Mouse (Mus musculus): Measurements from ENCODE around the gene Pdhb. TPM values are rescaled to one million over a fixed set of nuclear protein-coding genes. Genes with fewer than 3 reads are reported as not detected.

The Pdhb gene
- polyA plus RNA-seq, 1 experiment: 193 TPM

DNA sequence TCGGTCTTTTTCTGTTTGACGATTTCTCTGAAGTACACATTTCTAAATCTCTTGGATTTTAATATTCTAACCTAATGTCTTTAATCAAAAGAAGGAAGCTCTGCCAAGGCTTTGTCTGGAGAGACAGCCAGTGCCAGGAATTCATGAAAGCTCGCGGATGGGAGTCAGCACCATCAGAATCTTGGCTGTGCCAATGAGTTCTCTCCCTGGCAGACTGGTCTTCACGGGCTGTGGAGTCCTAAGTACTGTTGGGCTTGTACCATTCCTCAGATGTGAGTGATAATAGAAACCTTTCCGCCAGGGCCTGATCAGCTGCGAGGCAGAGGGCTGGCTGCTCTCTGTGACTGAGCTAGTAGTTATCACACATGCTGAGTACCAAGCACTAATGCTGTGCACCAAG, 49.7 kb downstream of the Pdhb start:
- H3K4me3 ChIP-seq: no peak overlapping the region
- H3K4me2 ChIP-seq (ENCODE audit: low read depth): no peak overlapping the region
- no peaks in the 10 kb centered on the region for H3K36me3 ChIP-seq (ENCODE audit: control insufficient read depth, insufficient read depth)
- TF ChIP-seq POLR2AphosphoS2 (IDR thresholded peaks at IDR 0.05; ENCODE audit: insufficient read length, low read depth) (no peak), MAX (IDR thresholded peaks at IDR 0.05; ENCODE audit: low read depth) (no peak), USF1 (IDR thresholded peaks at IDR 0.05; ENCODE audit: low read depth) (no peak), MYOD1 (IDR thresholded peaks at IDR 0.05; ENCODE audit: control insufficient read depth in 1 of 3, insufficient read length in 2 of 3, low read depth in 2 of 3) (no peak), TCF3 (IDR thresholded peaks at IDR 0.05; ENCODE audit: insufficient read length, low read depth) (no peak), SRF (IDR thresholded peaks at IDR 0.05; ENCODE audit: control insufficient read depth, insufficient read length, low read depth) (no peak), E2F4 (IDR thresholded peaks at IDR 0.05; ENCODE audit: insufficient read depth) (no peak), CEBPB (IDR thresholded peaks at IDR 0.05; ENCODE audit: insufficient read depth, poor library complexity, severe bottlenecking) (no peak), TCF12 (IDR thresholded peaks at IDR 0.05; ENCODE audit: insufficient read depth, poor library complexity, severe bottlenecking) (no peak), POLR2A (IDR thresholded peaks at IDR 0.05; ENCODE audit: insufficient read length, low read depth) (no peak), MYOG (IDR thresholded peaks at IDR 0.05; ENCODE audit: control insufficient read depth in 1 of 3, insufficient read depth in 1 of 3, insufficient read length in 2 of 3, low read depth in 2 of 3) (no peak), REST (IDR thresholded peaks at IDR 0.05; ENCODE audit: insufficient read depth, insufficient read length) (no peak)
- no peak overlapping the region for H3ac ChIP-seq (ENCODE audit: control insufficient read depth, insufficient read length)
- no peaks in the 10 kb centered on the region for H3K79me2 ChIP-seq (ENCODE audit: control insufficient read depth, insufficient read depth)
- no peaks in the 10 kb centered on the region for H3K27me3 ChIP-seq (ENCODE audit: control insufficient read depth, insufficient read depth, insufficient read length)

DNA sequence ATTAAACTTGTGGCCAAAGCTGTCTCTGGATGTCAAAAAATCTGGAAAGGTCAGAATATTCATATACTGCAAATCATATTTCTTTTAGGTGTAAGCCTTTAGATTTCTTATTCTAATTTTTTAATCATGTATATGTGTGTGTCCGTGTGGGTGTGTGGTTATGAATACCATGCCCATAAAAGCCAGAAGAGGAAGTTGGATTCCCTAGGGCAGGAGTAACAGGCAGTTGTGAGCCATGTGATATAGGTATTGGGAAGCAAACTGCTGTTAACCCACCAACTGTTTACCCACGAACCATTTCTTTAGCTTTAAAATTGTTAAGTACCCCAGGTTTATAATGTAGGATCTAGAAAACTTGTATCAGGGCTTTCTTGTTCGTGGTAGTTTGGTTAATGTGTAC, 52.9 kb downstream of the Pdhb start:
- H3K4me2 ChIP-seq (ENCODE audit: low read depth): no peak overlapping the region
- no peak overlapping the region for H3K4me3 ChIP-seq
- no peak for TF ChIP-seq POLR2A (IDR thresholded peaks at IDR 0.05; ENCODE audit: insufficient read length, low read depth)
- no peak for TF ChIP-seq MYOD1 (IDR thresholded peaks at IDR 0.05; ENCODE audit: control insufficient read depth in 1 of 3, insufficient read length in 2 of 3, low read depth in 2 of 3)
- TF ChIP-seq MAX (IDR thresholded peaks at IDR 0.05; ENCODE audit: low read depth): no peak
- TF ChIP-seq MYOG (IDR thresholded peaks at IDR 0.05; ENCODE audit: control insufficient read depth in 1 of 3, insufficient read depth in 1 of 3, insufficient read length in 2 of 3, low read depth in 2 of 3): no peak
- TF ChIP-seq TCF12 (IDR thresholded peaks at IDR 0.05; ENCODE audit: insufficient read depth, poor library complexity, severe bottlenecking): no peak
- TF ChIP-seq REST (IDR thresholded peaks at IDR 0.05; ENCODE audit: insufficient read depth, insufficient read length): no peak
- no peak for TF ChIP-seq SRF (IDR thresholded peaks at IDR 0.05; ENCODE audit: control insufficient read depth, insufficient read length, low read depth)
- no peak for TF ChIP-seq TCF3 (IDR thresholded peaks at IDR 0.05; ENCODE audit: insufficient read length, low read depth)
- TF ChIP-seq E2F4 (IDR thresholded peaks at IDR 0.05; ENCODE audit: insufficient read depth): no peak
- TF ChIP-seq CEBPB (IDR thresholded peaks at IDR 0.05; ENCODE audit: insufficient read depth, poor library complexity, severe bottlenecking): no peak
- no peak for TF ChIP-seq USF1 (IDR thresholded peaks at IDR 0.05; ENCODE audit: low read depth)
- no peak for TF ChIP-seq POLR2AphosphoS2 (IDR thresholded peaks at IDR 0.05; ENCODE audit: insufficient read length, low read depth)
- no peaks in the 10 kb centered on the region for H3K79me2 ChIP-seq (ENCODE audit: control insufficient read depth, insufficient read depth)
- no peaks in the 10 kb centered on the region for H3K36me3 ChIP-seq (ENCODE audit: control insufficient read depth, insufficient read depth)
- no peaks in the 10 kb centered on the region for H3K27me3 ChIP-seq (ENCODE audit: control insufficient read depth, insufficient read depth, insufficient read length)
- no peak overlapping the region for H3ac ChIP-seq (ENCODE audit: control insufficient read depth, insufficient read length)

DNA sequence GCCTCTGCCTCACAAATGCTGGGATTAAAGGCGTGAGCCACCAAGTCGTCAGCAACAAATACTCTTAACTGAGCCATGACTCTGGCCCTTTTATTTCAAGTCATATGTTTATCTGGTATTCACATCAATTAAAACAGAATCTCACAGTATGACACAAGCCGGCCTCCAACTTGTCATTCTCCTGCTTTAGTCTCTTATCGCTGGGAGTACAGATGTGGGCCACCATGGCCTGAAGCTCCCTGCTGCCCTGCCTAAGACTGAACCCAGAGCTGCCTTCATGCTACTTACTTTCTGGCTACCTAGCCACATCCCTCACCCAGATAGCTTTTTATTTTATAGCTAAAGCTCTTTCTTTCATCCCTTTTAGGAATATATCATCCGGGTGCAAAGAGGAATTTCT, 53.4 kb downstream of the Pdhb start:
- no peaks in the 10 kb centered on the region for H3K79me2 ChIP-seq (ENCODE audit: control insufficient read depth, insufficient read depth)
- no peaks in the 10 kb centered on the region for H3K36me3 ChIP-seq (ENCODE audit: control insufficient read depth, insufficient read depth)
- H3K4me2 ChIP-seq (ENCODE audit: low read depth): no peak overlapping the region
- no peak overlapping the region for H3K4me3 ChIP-seq
- no peaks in the 10 kb centered on the region for H3K27me3 ChIP-seq (ENCODE audit: control insufficient read depth, insufficient read depth, insufficient read length)
- H3ac ChIP-seq (ENCODE audit: control insufficient read depth, insufficient read length): no peak overlapping the region
- no peak for TF ChIP-seq CEBPB (IDR thresholded peaks at IDR 0.05; ENCODE audit: insufficient read depth, poor library complexity, severe bottlenecking)
- no peak for TF ChIP-seq POLR2A (IDR thresholded peaks at IDR 0.05; ENCODE audit: insufficient read length, low read depth)
- TF ChIP-seq MYOD1 (IDR thresholded peaks at IDR 0.05; ENCODE audit: control insufficient read depth in 1 of 3, insufficient read length in 2 of 3, low read depth in 2 of 3): no peak
- no peak for TF ChIP-seq MYOG (IDR thresholded peaks at IDR 0.05; ENCODE audit: control insufficient read depth in 1 of 3, insufficient read depth in 1 of 3, insufficient read length in 2 of 3, low read depth in 2 of 3)
- TF ChIP-seq MAX (IDR thresholded peaks at IDR 0.05; ENCODE audit: low read depth): no peak
- no peak for TF ChIP-seq SRF (IDR thresholded peaks at IDR 0.05; ENCODE audit: control insufficient read depth, insufficient read length, low read depth)
- TF ChIP-seq TCF3 (IDR thresholded peaks at IDR 0.05; ENCODE audit: insufficient read length, low read depth): no peak
- TF ChIP-seq USF1 (IDR thresholded peaks at IDR 0.05; ENCODE audit: low read depth): no peak
- no peak for TF ChIP-seq E2F4 (IDR thresholded peaks at IDR 0.05; ENCODE audit: insufficient read depth)
- TF ChIP-seq REST (IDR thresholded peaks at IDR 0.05; ENCODE audit: insufficient read depth, insufficient read length): no peak
- TF ChIP-seq POLR2AphosphoS2 (IDR thresholded peaks at IDR 0.05; ENCODE audit: insufficient read length, low read depth): no peak

DNA sequence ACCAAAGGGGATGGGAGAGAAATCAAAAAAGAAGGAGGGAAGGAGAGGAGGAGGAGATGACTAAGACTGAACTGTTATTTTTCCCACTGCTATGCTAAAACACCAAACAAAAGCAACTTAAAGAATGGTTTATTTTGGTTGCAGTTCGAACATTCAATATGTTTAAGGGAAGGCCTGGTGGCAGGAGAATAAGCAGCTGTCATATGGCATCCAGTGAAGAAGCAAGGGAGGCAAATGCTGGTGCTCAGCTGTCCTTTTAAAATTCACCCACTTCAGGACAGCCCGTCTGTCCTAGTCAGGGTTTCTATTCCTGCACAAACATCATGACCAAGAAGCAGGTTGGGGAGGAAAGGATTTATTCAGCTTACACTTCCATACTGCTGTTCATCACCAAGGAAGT, 55.5 kb downstream of the Pdhb start:
- H3ac ChIP-seq (ENCODE audit: control insufficient read depth, insufficient read length): no peak overlapping the region
- H3K4me3 ChIP-seq: no peak overlapping the region
- TF ChIP-seq MYOD1 (IDR thresholded peaks at IDR 0.05; ENCODE audit: control insufficient read depth in 1 of 3, insufficient read length in 2 of 3, low read depth in 2 of 3) (peak in 2 of 3 experiments; percentile 18 to 19), TCF12 (IDR thresholded peaks at IDR 0.05; ENCODE audit: insufficient read depth, poor library complexity, severe bottlenecking) (no peak), MYOG (IDR thresholded peaks at IDR 0.05; ENCODE audit: control insufficient read depth in 1 of 3, insufficient read depth in 1 of 3, insufficient read length in 2 of 3, low read depth in 2 of 3) (peak in 1 of 3 experiments; percentile 10)
- no peaks in the 10 kb centered on the region for H3K27me3 ChIP-seq (ENCODE audit: control insufficient read depth, insufficient read depth, insufficient read length)
- no peak overlapping the region for H3K4me2 ChIP-seq (ENCODE audit: low read depth)
- H3K36me3 ChIP-seq (ENCODE audit: control insufficient read depth, insufficient read depth): no peaks in the 10 kb centered on the region
- no peaks in the 10 kb centered on the region for H3K79me2 ChIP-seq (ENCODE audit: control insufficient read depth, insufficient read depth)

Other genes with a start within 250 kb of the Pdhb start
- not detected for gene Gm45521, start 215.7 kb downstream of the Pdhb start, polyA plus RNA-seq (2012; fragmentation: generic; extraction: Trizol)
- 0.86 TPM for gene Dnase1l3, start 178.5 kb downstream of the Pdhb start, polyA plus RNA-seq (2012; fragmentation: generic; extraction: Trizol)
- 10.5 TPM for gene Abhd6, start 170.1 kb downstream of the Pdhb start, polyA plus RNA-seq (2012; fragmentation: generic; extraction: Trizol)
- gene Rpp14, start 92.7 kb downstream of the Pdhb start, polyA plus RNA-seq (2012; fragmentation: generic; extraction: Trizol): 22.2 TPM
- 10.5 TPM for gene Pxk, start 74.8 kb downstream of the Pdhb start, polyA plus RNA-seq (2012; fragmentation: generic; extraction: Trizol)
- gene Kctd6, start 41.1 kb upstream of the Pdhb start, polyA plus RNA-seq (2012; fragmentation: generic; extraction: Trizol): 6.3 TPM
- 2.1 TPM for gene Acox2, start 86.3 kb upstream of the Pdhb start, polyA plus RNA-seq (2012; fragmentation: generic; extraction: Trizol)
- gene Fam107a, start 145.0 kb upstream of the Pdhb start, polyA plus RNA-seq (2012; fragmentation: generic; extraction: Trizol): 4.5 TPM
- not detected for gene Oit1, start 205.7 kb upstream of the Pdhb start, polyA plus RNA-seq (2012; fragmentation: generic; extraction: Trizol)

All from myocyte (in vitro differentiated cells).